Mouse (Mus musculus) urinary bladder, postnatal 10 days (tissue): ENCODE measurements around the gene Nagpa.
"Not testable (repeated sequence)": the region's sequence is repeated elsewhere in the genome, so short reads cannot be mapped to it uniquely, and the experiment has no call there.

Experiments used
- DNase-seq: peaks from one replicate; pipeline ENCODE4 v3.0.0; 2022; ENCODE audit warnings: low spot score

Nagpa gene

GRCm38 (mm10) chr16:5203668-5204433 lies at the start of gene Nagpa:
TSS of gene Nagpa (minus strand) at chr16:5204012.
- peak; percentile 38 for DNase-seq

GRCm38 (mm10) chr16:5252260-5252659 lies 48.4 kb upstream of the Nagpa start:
- no peak for DNase-seq

- DNase-seq: no peak
Measured at GRCm38 (mm10) chr16:5250891-5251290, 47.1 kb upstream of the Nagpa start.

- no peak for DNase-seq
Measured at GRCm38 (mm10) chr16:5244411-5244810, 40.6 kb upstream of the Nagpa start.

- no peak for DNase-seq
Measured at GRCm38 (mm10) chr16:5242882-5243281, 39.1 kb upstream of the Nagpa start.

GRCm38 (mm10) chr16:5242355-5242754 lies 38.5 kb upstream of the Nagpa start:
- no peak for DNase-seq

- peak; percentile 77 for DNase-seq
Measured at GRCm38 (mm10) chr16:5233418-5234313, 29.9 kb upstream of the Nagpa start, which contains the start of gene Alg1. TSS of gene Alg1 (plus strand) at chr16:5233621.

GRCm38 (mm10) chr16:5232982-5233381 lies 29.2 kb upstream of the Nagpa start:
- no peak for DNase-seq

GRCm38 (mm10) chr16:5228103-5228502 lies 24.3 kb upstream of the Nagpa start:
- DNase-seq: not testable (repeated sequence)

- not testable (repeated sequence) for DNase-seq
Measured at GRCm38 (mm10) chr16:5227501-5227900, 23.7 kb upstream of the Nagpa start.

GRCm38 (mm10) chr16:5226534-5226933 lies 22.7 kb upstream of the Nagpa start:
- DNase-seq: not testable (repeated sequence)

GRCm38 (mm10) chr16:5222140-5222539 lies 18.3 kb upstream of the Nagpa start, which contains the start of gene AU021092:
TSS of gene AU021092 (minus strand) at chr16:5222299.
- DNase-seq: no peak

- DNase-seq: no peak
Measured at GRCm38 (mm10) chr16:5221403-5221802, 17.6 kb upstream of the Nagpa start.

- no peak for DNase-seq
Measured at GRCm38 (mm10) chr16:5217341-5218133, 13.7 kb upstream of the Nagpa start.

- DNase-seq: no peak
Measured at GRCm38 (mm10) chr16:5216686-5217085, 12.9 kb upstream of the Nagpa start.

- DNase-seq: no peak
Measured at GRCm38 (mm10) chr16:5214126-5214525, 10.3 kb upstream of the Nagpa start.

GRCm38 (mm10) chr16:5212150-5212549 lies 8.3 kb upstream of the Nagpa start:
- no peak for DNase-seq

GRCm38 (mm10) chr16:5210365-5210764 lies 6.6 kb upstream of the Nagpa start:
- no peak for DNase-seq

- no peak for DNase-seq
Measured at GRCm38 (mm10) chr16:5206051-5206450, 2.2 kb upstream of the Nagpa start.

- no peak for DNase-seq
Measured at GRCm38 (mm10) chr16:5205431-5205970, 1.7 kb upstream of the Nagpa start.

GRCm38 (mm10) chr16:5203200-5203599 lies 612 bp downstream of the Nagpa start:
- DNase-seq: no peak

- DNase-seq: no peak
Measured at GRCm38 (mm10) chr16:5202681-5203080, 1.1 kb downstream of the Nagpa start.
